Comparison of ENCODE assay signal across 17 mouse cellular contexts in genomic region chr7:28724613-28725012, GRCm38 (mm10). TPM values are rescaled to one million over a fixed set of nuclear protein-coding genes. Genes with fewer than 3 reads are reported as not detected.
DNase-seq lines count a peak whose midpoint lies in the region.
"Had no signal": no experiment of that assay in that cellular context is flagged by ENCODE, and none has a peak within 500 bp of the region (broad histone marks: within the 10 kb centered on the region; RNA-seq: fewer than 3 reads in every experiment).

No protein-coding gene starts in this region.

- DNase-seq in 416B (ENCODE audit: low read depth) (peak; percentile 22), ES-CJ7 (ENCODE audit: low read depth, low spot score) (peak; percentile 57), R1 (ENCODE audit: low read depth, low spot score) (peak; percentile 72)
- no peak for DNase-seq in kidney, postnatal 14 days
- no peak for DNase-seq in left cerebral cortex, adult 18-20 months (ENCODE audit: low spot score in 2 of 2)
- no peak for DNase-seq in heart, adult 8-10 months (ENCODE audit: low spot score)
- DNase-seq in adrenal gland, postnatal 25 days, result no peak
- DNase-seq: adrenal gland, adult 2 months; adrenal gland, postnatal 10 days; adrenal gland, postnatal 36 days; cerebellum, adult 11-12 months; cerebellum, adult 2 months; cerebellum, adult 9-10 months; cerebellum, postnatal 10 days; cerebellum, postnatal 25 days; forebrain, postnatal 0 days had no signal

RNA-seq across cellular contexts. Expression of gene Fbxo17, which starts 8.0 kb away (rescaled TPM):
- 1 to 10 TPM; 1.9 to 2.3 TPM for total RNA-seq in left cerebral cortex, adult 18-20 months (2021)
- total RNA-seq in heart, adult 8-10 months (2022), result 1 to 10 TPM in 3 of 4 experiments, under 1 TPM in 1; 0.55 to 1.2 (median 1.1) TPM
- total RNA-seq in adrenal gland, postnatal 25 days (2021), result 3.9 and 5.3 TPM in 2 replicates

RNA-seq across cellular contexts. Expression of gene Mrps12, which starts 17.0 kb away (rescaled TPM):
- total RNA-seq in left cerebral cortex, adult 18-20 months (2021), result 10 to 100 TPM; 62.8 to 71.0 TPM
- total RNA-seq in heart, adult 8-10 months (2022), result 10 to 100 TPM; 64.0 to 72.6 (median 67.4) TPM
- total RNA-seq in adrenal gland, postnatal 25 days (2021), result 78.8 and 86.5 TPM in 2 replicates

RNA-seq across cellular contexts. Expression of gene Sars2, which starts 17.2 kb away (rescaled TPM):
- 10 to 100 TPM; 11.0 to 11.6 TPM for total RNA-seq in left cerebral cortex, adult 18-20 months (2021)
- 10 to 100 TPM; 13.1 to 15.0 (median 13.7) TPM for total RNA-seq in heart, adult 8-10 months (2022)
- total RNA-seq in adrenal gland, postnatal 25 days (2021), result 15.4 and 22.3 TPM in 2 replicates

RNA-seq across cellular contexts. Expression of gene Ccer2, which starts 31.4 kb away (rescaled TPM):
- 1 to 10 TPM; 1.1 to 2.9 TPM for total RNA-seq in left cerebral cortex, adult 18-20 months (2021)
- not detected for total RNA-seq in heart, adult 8-10 months (2022)
- not detected in 2 replicates for total RNA-seq in adrenal gland, postnatal 25 days (2021)
- total RNA-seq: adrenal gland, adult 2 months; adrenal gland, postnatal 10 days; adrenal gland, postnatal 36 days; forebrain, postnatal 0 days; G1E had no signal

RNA-seq across cellular contexts. Expression of gene Fbxo27, which starts 32.0 kb away (rescaled TPM):
- 10 to 100 TPM; 24.6 TPM for total RNA-seq in left cerebral cortex, adult 18-20 months (2021)
- total RNA-seq in heart, adult 8-10 months (2022), result under 1 TPM in 3 of 4 experiments, not detected in 1; 0.11 to 0.72 (median 0.16) TPM
- total RNA-seq in adrenal gland, postnatal 25 days (2021), result 1.3 and 1.9 TPM in 2 replicates
- total RNA-seq: G1E had no signal

Comparison
In these comparisons a context has a peak if more than half of its experiments do, and no peak if none do; other contexts are left out.
1. DNase-seq: peak in 416B (single experiment), ES-CJ7 (single experiment) and R1 (single experiment); none in kidney, postnatal 14 days (single experiment), left cerebral cortex, adult 18-20 months (0 of 2), heart, adult 8-10 months (single experiment) and adrenal gland, postnatal 25 days (single experiment).